Mouse (Mus musculus): ENCODE measurements around the gene Cyp1a2.
A peak's percentile ranks its signal among the peaks of the same experiment; 100 is the strongest.

The Cyp1a2 gene

GRCm38 (mm10) chr9:57646551-57647103 is 36.9 kb downstream of the Cyp1a2 start:
- DNase-seq (ENCODE audit: low spot score in 2 of 2) = peak in 1 of 2 experiments; percentile 55

DNA sequence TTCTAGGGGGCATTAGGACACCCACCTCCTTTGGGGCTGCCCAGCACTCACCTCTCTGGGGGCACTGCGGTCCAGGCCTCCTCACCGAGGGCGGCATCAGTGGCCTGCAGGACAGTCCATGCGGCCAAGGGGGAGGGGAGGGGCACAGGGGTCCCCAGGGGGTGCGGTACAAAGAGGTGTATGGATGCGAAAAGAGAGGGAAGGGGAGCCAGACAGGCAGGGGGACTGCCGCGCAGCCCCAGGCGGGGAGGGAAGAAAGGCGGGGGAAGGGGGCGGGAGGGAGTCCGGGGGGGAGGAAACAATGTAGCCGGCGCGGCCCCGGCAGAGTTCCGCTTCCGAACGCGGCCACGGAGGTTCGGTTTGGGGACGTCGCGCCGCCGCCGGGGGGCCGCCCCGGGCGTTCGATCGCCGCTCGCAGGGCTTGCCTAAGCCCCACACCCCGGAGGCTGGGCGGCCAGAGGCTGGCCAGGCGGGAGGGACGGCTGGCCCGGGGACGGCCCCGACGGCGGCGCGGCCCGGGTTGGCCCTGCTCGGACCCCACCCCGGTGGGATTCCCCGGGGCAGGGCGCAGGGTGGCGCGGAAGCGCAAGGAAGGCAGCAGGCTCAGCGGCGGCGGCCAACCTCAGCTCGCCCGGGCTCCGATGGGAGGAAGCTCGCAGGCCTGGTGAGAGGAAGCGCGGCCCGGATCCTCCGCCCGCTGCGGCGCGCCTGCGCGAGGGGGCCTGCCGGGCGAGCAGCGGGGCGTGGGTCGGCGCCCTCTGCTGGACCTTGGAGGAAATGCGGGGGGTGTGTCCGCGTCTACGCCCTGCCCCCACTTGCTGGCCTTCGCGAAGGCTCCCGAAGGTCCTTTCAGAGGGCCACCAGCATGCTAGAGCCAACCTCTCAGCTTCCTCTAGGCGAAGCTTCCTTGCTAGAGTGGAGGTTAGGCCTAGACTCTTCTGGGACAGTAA is 38.3 kb downstream of the Cyp1a2 start:
- peak; percentile 94 to 95 for DNase-seq (ENCODE audit: low spot score in 2 of 2)

DNA sequence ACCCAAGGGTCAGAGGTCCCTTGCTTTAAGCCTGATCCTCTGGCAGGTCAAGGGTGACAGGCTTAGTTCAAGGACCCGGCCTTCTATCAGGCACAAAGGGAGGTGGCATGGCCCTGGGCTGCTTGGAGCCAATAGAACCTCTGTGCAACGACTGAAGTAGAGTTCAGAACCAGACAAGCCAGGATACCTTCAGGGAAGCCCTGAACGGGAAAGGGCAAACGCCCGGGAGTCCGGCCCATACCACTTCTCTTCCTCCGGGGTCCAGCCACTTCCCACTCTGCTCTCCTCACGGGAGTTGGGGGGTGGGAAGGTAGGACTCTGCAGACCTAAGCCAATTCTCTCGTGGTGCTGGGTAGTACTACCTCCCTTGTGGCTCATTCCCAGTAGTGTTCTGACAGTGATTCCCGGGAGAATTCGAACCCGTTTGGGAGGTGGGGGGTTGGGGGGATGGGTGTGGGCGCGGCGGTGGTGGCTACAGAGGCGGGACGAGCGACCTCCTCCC is 39.0 kb downstream of the Cyp1a2 start:
- no peak for DNase-seq (ENCODE audit: low spot score in 2 of 2)

- peak in 1 of 2 experiments; percentile 43 for DNase-seq (ENCODE audit: low spot score in 2 of 2)
Observed at GRCm38 (mm10) chr9:57643856-57644180, 39.7 kb downstream of the Cyp1a2 start.

GRCm38 (mm10) chr9:57643169-57643855 is 40.2 kb downstream of the Cyp1a2 start:
- DNase-seq (ENCODE audit: low spot score in 2 of 2) = no peak

- DNase-seq (ENCODE audit: low spot score in 2 of 2) = no peak
Observed at GRCm38 (mm10) chr9:57641775-57642550, 41.5 kb downstream of the Cyp1a2 start.

DNA sequence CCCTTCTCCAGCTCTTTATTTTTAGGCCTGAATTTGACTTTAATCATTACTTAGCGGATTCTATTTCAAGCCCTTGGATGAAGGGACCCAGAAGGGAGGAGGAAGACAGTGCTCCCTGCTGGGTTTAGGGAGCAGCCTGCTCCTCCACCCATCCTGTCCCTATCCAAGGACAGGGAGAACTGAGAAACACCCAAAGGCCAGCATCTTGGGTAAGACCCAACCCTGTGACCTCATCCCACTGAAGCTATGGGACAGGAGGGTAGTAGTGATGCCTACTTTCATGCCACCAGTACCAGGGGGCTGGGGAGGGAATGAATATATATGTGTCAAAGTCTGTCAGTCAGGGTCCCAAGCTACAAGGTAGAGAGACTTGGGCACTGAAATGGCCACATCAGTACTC is 42.5 kb downstream of the Cyp1a2 start:
- DNase-seq (ENCODE audit: low spot score in 2 of 2) = no peak

DNA sequence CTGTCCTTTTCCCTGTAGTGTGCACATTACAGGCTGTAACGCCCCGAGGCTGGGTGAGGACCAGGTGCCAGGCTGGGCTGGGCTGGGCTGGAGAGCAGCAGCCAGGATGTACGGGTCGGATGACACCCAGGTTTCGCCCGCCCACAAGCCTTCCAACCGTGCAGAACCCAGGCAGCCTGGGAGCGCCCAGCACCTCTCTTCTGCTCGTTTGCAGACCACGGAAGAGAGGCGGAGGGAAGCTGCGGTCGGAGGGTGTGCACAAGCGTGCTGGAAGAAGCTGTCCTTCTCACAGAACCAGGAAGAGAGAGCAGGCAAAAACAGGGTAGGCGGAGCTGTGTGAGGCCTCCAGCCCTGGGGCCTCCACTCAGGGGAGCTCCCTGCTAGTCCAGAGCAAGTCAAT is 43.1 kb downstream of the Cyp1a2 start:
- DNase-seq (ENCODE audit: low spot score in 2 of 2) = peak; percentile 70 to 84

DNA sequence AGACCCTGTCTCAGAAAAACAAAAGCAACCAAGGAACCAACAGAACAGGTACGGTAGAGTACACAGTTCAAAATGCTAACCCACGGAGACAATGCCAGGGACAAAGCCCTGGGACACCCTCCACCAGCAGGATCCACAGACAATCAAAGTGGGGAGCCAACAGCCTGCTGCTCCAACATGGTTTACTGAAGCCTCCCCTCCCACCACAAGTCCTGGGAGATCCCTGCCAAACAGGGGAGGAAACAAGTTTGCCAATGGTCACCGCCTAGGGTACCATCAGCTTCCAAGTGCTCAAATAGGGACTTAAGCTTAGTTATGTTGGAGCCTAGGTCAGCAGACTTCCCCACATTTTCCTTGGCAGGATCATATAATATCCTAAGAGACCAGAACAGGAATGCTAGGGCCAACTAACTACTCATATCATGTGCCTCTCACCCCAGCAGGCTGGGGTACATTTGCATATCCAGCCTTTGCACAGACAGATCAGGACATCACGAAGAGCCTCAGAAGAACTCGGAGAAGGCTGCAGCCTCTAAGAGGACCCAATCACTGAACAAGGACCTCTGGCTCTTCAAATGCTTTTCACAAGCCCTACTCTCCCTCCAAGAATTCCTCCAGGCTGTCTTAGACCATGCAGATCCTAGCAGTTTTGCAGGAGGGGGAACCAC is 43.7 kb downstream of the Cyp1a2 start:
- no peak for DNase-seq (ENCODE audit: low spot score in 2 of 2)

- peak in 1 of 2 experiments; percentile 43 for DNase-seq (ENCODE audit: low spot score in 2 of 2)
Observed at GRCm38 (mm10) chr9:57638651-57639459, 44.6 kb downstream of the Cyp1a2 start.

DNA sequence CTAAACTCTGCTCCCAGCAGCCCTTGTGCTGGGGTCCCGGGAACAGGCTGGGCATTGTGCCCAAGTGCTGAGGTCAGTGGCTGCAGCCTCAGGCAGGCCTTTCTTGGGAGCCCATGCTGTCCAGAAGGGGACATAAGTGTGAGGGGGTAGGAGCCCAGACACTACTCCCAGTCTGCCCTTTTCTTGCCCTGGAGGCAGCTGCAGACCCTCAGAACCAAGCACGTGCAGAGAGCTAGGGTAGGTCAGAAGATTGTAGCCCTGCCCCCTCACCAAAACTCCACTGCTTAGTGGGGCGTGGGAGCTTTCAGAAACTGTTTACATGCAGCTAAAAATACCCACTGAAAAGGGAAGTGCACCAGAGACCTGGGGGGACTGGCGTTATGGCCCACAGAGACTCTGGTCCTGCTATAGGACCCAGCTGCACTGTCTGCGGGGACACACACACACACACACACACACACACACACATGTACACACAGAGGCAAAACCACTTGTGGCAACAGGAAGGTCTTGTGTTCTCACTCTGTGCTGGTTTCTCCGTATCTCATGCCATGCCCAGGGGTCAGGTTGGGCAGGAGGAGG is 45.7 kb downstream of the Cyp1a2 start:
- DNase-seq (ENCODE audit: low spot score in 2 of 2) = peak in 1 of 2 experiments; percentile 76

GRCm38 (mm10) chr9:57637272-57637671 is 46.2 kb downstream of the Cyp1a2 start:
- DNase-seq (ENCODE audit: low spot score in 2 of 2) = no peak

DNA sequence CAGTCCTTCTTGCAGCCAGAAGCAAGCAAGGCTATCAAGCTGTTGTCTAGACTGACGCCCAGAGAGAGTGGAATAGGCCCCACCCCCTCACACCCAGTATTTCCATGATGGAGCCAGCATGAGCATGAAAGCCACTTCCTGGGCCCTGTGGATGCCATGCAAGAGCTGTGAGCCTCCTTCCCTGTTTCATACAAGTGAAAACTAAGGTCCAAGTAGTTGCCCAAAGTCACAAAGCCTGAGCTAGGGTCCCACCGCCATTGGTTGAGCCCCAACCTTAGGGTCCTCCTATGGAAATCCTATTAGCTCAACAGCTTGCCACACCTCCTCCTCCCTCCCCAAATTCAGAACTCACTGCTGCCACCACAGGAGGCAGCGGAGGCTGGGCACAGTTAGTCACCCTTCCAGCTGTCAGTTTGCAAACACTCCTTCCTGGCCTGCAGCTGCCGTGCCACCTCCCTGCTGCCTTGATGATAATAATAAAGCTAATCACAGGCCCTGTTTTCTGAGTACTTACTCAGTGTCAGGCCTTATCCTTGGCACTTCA is 50.0 kb downstream of the Cyp1a2 start:
- no peak for DNase-seq (ENCODE audit: low spot score in 2 of 2)

DNA sequence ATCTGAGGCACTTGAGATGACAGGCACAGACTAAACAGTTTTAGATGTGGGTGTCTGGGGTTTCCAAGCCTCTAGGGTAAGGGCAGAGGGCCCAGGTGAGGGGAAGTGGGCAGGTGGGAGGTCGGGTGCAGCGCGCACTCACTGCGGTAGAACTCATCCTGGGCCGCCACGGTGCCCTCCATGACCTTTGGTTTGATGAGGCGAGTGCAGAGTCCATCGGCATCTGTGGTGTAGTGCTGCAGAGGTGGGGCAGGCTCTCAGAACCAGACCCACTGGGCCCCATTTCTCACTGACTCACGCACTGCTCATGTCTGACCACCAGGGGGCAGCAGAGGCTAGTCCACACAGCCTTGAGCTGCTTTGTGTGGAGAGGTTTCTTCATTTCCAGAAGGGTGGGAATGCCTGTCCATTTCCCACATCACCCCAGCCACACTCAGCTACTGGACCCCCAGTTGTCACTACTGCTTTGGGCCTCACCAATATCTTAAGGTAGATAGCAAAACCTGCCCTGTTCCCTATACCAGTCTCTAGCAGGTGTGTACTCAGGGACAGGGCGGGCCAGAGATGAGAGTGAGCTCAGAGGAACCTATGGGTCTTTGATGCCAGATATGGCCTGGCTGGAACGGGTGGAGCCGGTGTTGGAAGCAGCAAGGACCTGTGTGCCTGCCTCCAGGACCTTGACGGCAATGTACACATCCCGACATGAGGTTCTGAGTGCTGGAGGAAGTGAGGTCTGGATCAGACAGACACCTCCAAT is 54.2 kb downstream of the Cyp1a2 start:
- peak; percentile 69 to 74 for DNase-seq (ENCODE audit: low spot score in 2 of 2)

- DNase-seq (ENCODE audit: low spot score in 2 of 2) = no peak
Observed at GRCm38 (mm10) chr9:57628717-57629116, 54.8 kb downstream of the Cyp1a2 start.

DNA sequence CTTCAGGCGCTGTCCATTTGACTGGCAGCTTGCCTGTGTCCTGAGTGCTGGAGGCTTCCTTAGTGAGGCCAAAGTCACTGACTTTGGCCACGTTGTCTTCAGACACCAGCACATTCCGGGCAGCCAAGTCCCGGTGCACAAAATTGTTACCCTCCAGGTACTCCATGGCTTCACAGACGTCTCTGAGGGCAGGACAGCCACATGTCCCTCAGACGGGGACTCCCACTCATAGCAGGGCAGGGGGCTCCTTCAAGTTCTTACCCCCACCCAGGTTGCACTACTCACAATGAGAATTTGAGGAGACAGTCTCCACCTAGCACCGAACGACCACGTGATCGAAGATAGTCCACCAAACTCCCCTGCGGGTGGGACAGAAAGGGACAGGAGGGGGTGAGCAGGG is 55.6 kb downstream of the Cyp1a2 start:
- no peak for DNase-seq (ENCODE audit: low spot score in 2 of 2)

GRCm38 (mm10) chr9:57627191-57627590 is 56.3 kb downstream of the Cyp1a2 start:
- no peak for DNase-seq (ENCODE audit: low spot score in 2 of 2)
